Mouse (Mus musculus) forebrain, postnatal 0 days (tissue): Measurements from ENCODE around the gene Gm49776. TPM values are rescaled to one million over a fixed set of nuclear protein-coding genes. Genes with fewer than 3 reads are reported as not detected.
"Not testable (repeated sequence)": the region's sequence is repeated elsewhere in the genome, so short reads cannot be mapped to it uniquely, and the experiment has no call there.

Experiments used
- ATAC-seq: fragments of 200-750 bp; cut with Nextera tagmentation; 2 replicates; pipeline ENCODE4 v1.8.0; 2017; ENCODE audit warnings: mild to moderate bottlenecking, moderate library complexity
- DNase-seq: peaks from one replicate; pipeline ENCODE4 v3.0.0-alpha.2; 2015
- H3K27ac ChIP-seq: fragments of 300-500 bp; sonication (generic); 2 replicates; pipeline ENCODE4 v1.5.1; 2014; ENCODE audit warnings: low read depth, mild to moderate bottlenecking, antibody characterized with exemption, low read length, moderate library complexity, mixed read lengths
- H3K27me3 ChIP-seq: fragments of 300-500 bp; sonication (generic); 2 replicates; pipeline ENCODE4 v1.6.1; 2014; ENCODE audit warnings: mild to moderate bottlenecking, low read length, mixed read lengths; ENCODE audit not compliant: insufficient read depth
- H3K36me3 ChIP-seq: fragments of 300-500 bp; sonication (generic); 2 replicates; pipeline ENCODE4 v1.6.1; 2014; ENCODE audit warnings: mild to moderate bottlenecking, moderate library complexity; ENCODE audit not compliant: insufficient read depth
- H3K4me1 ChIP-seq: fragments of 300-500 bp; sonication (generic); 2 replicates; pipeline ENCODE4 v1.6.1; 2014; ENCODE audit warnings: antibody characterized with exemption; ENCODE audit not compliant: insufficient read depth
- H3K4me2 ChIP-seq: fragments of 300-500 bp; sonication (generic); 2 replicates; pipeline ENCODE4 v1.6.1; 2014; ENCODE audit warnings: low read depth, mild to moderate bottlenecking, moderate library complexity
- H3K4me3 ChIP-seq: fragments of 300-500 bp; sonication (generic); 2 replicates; pipeline ENCODE4 v1.5.1; 2014; ENCODE audit warnings: low read depth, low read length, mixed read lengths
- H3K9ac ChIP-seq: fragments of 300-500 bp; sonication (generic); 2 replicates; pipeline ENCODE4 v1.6.1; 2014; ENCODE audit warnings: mild to moderate bottlenecking
- H3K9me3 ChIP-seq: fragments of 300-500 bp; sonication (generic); 2 replicates; pipeline ENCODE4 v1.6.1; 2016; ENCODE audit warnings: low read length
- CTCF ChIP-seq: sonication (generic); IDR thresholded peaks from 2 replicates; pipeline ENCODE4 v1.5.1; 2016; ENCODE audit warnings: antibody characterized with exemption, control low read depth, low read depth
- WGBS: fragments of 180-500 bp; shearing (Covaris S2); extraction: QIAGEN DNeasy Blood & Tissue Kit; methylation state at CpG from one replicate; pipeline ENCODE4 v1.1.7; 2014; 5-methylcytosine and 5-hydroxymethylcytosine counted together
- polyA plus RNA-seq: library from polyadenylated mRNA; unstranded; fragments of >200 nt; fragmentation: Nextera tagmentation; extraction: Ambion mirVana; gene quantifications from 2 replicates; pipeline ENCODE4 v1.2.1, GENCODE M21; 2015
- total RNA-seq: library from RNA; depleted of rRNA; stranded (reverse); fragments of >200 nt; gene quantifications from 2 replicates; pipeline ENCODE4 v1.2.3, GENCODE M21; 2014; rRNA removed

Gene Gm49776
- not detected in 2 replicates for total RNA-seq
- 1.3 and 3.1 TPM in 2 replicates for polyA plus RNA-seq

GRCm38 (mm10) chr16:18258221-18258620 is at the start of gene Gm49776:
Gene Gm49776 (minus strand): TSS chr16:18258321.
- no peak for TF ChIP-seq CTCF
- H3K4me2 ChIP-seq: no peak within 1 kb of the TSS
- H3K9ac ChIP-seq: no peak within 1 kb of the TSS
- H3K4me1 ChIP-seq: no peaks in the 10 kb centered on the region
- H3K36me3 ChIP-seq: peaks cover 83% of the 10 kb centered on the region
- no peaks in the 10 kb centered on the region for H3K27me3 ChIP-seq
- no peaks in the 10 kb centered on the region for H3K9me3 ChIP-seq
- H3K27ac ChIP-seq: no peak within 1 kb of the TSS
- DNase-seq (no peak), ATAC-seq (no peak)
- H3K4me3 ChIP-seq: no peak within 1 kb of the TSS
- WGBS: 88% methylated on average over 2 of the region's 2 CpGs

- peak overlapping the region; percentile 79 for H3K4me3 ChIP-seq
- WGBS: 4% methylated on average over 8 of the region's 10 CpGs
- not testable (repeated sequence) for H3K27ac ChIP-seq, H3K9me3 ChIP-seq, H3K36me3 ChIP-seq, ATAC-seq, H3K27me3 ChIP-seq
- 0 out of 2 replicates have a peak overlapping the region, but pooled peaks have one; percentile 33 for H3K9ac ChIP-seq
- H3K4me2 ChIP-seq: peak overlapping the region; percentile 85
- H3K4me1 ChIP-seq: peaks cover 15% of the 10 kb centered on the region
- peak; percentile 5 for DNase-seq
Observed at GRCm38 (mm10) chr16:18289614-18290013, 31.5 kb upstream of the Gm49776 start.

GRCm38 (mm10) chr16:18289067-18289588 is 31.0 kb upstream of the Gm49776 start, which contains the start of gene Dgcr8:
Gene Dgcr8 (minus strand): TSS chr16:18289246.
- Histone ChIP-seq H3K9ac (peak within 1 kb of the TSS; percentile 92), H3K27me3 (no peaks in the 10 kb centered on the region), H3K27ac (peak within 1 kb of the TSS; percentile 91), H3K4me2 (peak within 1 kb of the TSS; percentile 85), H3K4me1 (peaks cover 15% of the 10 kb centered on the region), H3K36me3 (peaks cover 9% of the 10 kb centered on the region), H3K4me3 (peak within 1 kb of the TSS; percentile 79), H3K9me3 (no peaks in the 10 kb centered on the region)
- peak; percentile 99 for DNase-seq
- ATAC-seq: peak; percentile 99
- no peak for TF ChIP-seq CTCF
- WGBS: 2% methylated on average over 70 of the region's 71 CpGs

- Histone ChIP-seq H3K4me1 (peaks cover 15% of the 10 kb centered on the region), H3K9ac (peak overlapping the region; percentile 92), H3K4me2 (peak overlapping the region; percentile 85), H3K9me3 (no peaks in the 10 kb centered on the region), H3K36me3 (peaks cover 14% of the 10 kb centered on the region), H3K27ac (peak overlapping the region; percentile 91), H3K27me3 (no peaks in the 10 kb centered on the region), H3K4me3 (peak overlapping the region; percentile 79)
- no peak for TF ChIP-seq CTCF
- DNase-seq (peak; percentile 61), ATAC-seq (peak; percentile 72)
- WGBS: 2% methylated on average over 21 of the region's 31 CpGs
Observed at GRCm38 (mm10) chr16:18288581-18289061, 30.5 kb upstream of the Gm49776 start.

- H3K4me3 ChIP-seq: peak overlapping the region; percentile 79
- H3K27me3 ChIP-seq: no peaks in the 10 kb centered on the region
- under 1% methylated on average over 4 of the region's 4 CpGs for WGBS
- peaks cover 19% of the 10 kb centered on the region for H3K36me3 ChIP-seq
- H3K27ac ChIP-seq: peak overlapping the region; percentile 22; the same call in 1 of the 2 replicates
- ATAC-seq (no peak), DNase-seq (no peak)
- peak overlapping the region; percentile 85 for H3K4me2 ChIP-seq
- no peaks in the 10 kb centered on the region for H3K9me3 ChIP-seq
- peaks cover 15% of the 10 kb centered on the region for H3K4me1 ChIP-seq
- TF ChIP-seq CTCF: no peak
- peak overlapping the region; percentile 92 for H3K9ac ChIP-seq
Observed at GRCm38 (mm10) chr16:18288166-18288565, 30.0 kb upstream of the Gm49776 start.

- no peak overlapping the region for H3K4me3 ChIP-seq
- H3K27me3 ChIP-seq: no peaks in the 10 kb centered on the region
- DNase-seq (no peak), ATAC-seq (no peak)
- no peaks in the 10 kb centered on the region for H3K9me3 ChIP-seq
- no peak overlapping the region for H3K27ac ChIP-seq
- H3K4me1 ChIP-seq: no peaks in the 10 kb centered on the region
- no peak for TF ChIP-seq CTCF
- no peak overlapping the region for H3K9ac ChIP-seq
- no peak overlapping the region for H3K4me2 ChIP-seq
- 62% methylated on average over 2 of the region's 2 CpGs for whole genome bisulfite sequencing
- H3K36me3 ChIP-seq: peaks cover 90% of the 10 kb centered on the region
Observed at GRCm38 (mm10) chr16:18275166-18275565, 17.0 kb upstream of the Gm49776 start.

- Histone ChIP-seq H3K4me1 (no peaks in the 10 kb centered on the region), H3K27ac (no peak overlapping the region), H3K9ac (no peak overlapping the region), H3K9me3 (no peaks in the 10 kb centered on the region), H3K4me2 (no peak overlapping the region), H3K36me3 (peaks cover 80% of the 10 kb centered on the region), H3K27me3 (no peaks in the 10 kb centered on the region), H3K4me3 (no peak overlapping the region)
- ATAC-seq: no peak
- peak; percentile 34 for TF ChIP-seq CTCF
- 89% methylated on average over 5 of the region's 5 CpGs for WGBS
- no peak for DNase-seq
Observed at GRCm38 (mm10) chr16:18268182-18268581, 10.1 kb upstream of the Gm49776 start.
